Mouse (Mus musculus) forebrain, embryonic 12.5 days (tissue): Measurements from ENCODE around the gene Cd68. TPM values are rescaled to one million over a fixed set of nuclear protein-coding genes. Genes with fewer than 3 reads are reported as not detected.
"Not testable (repeated sequence)": the region's sequence is repeated elsewhere in the genome, so short reads cannot be mapped to it uniquely, and the experiment has no call there.

ENCODE experiments used
- ATAC-seq: fragments of 200-750 bp; cut with Nextera tagmentation; 2 replicates; pipeline ENCODE4 v1.8.0; 2017; ENCODE audit warnings: moderate TSS enrichment; ENCODE audit not compliant: low FRiP score
- H3K27ac ChIP-seq: fragments of 300-500 bp; sonication (generic); 2 replicates; pipeline ENCODE4 v1.5.1; 2016; ENCODE audit warnings: mild to moderate bottlenecking
- H3K27me3 ChIP-seq: fragments of 300-500 bp; sonication (generic); 2 replicates; pipeline ENCODE4 v1.6.1; 2016; ENCODE audit warnings: mild to moderate bottlenecking
- H3K36me3 ChIP-seq: fragments of 300-500 bp; sonication (generic); replicated peaks from 2 replicates; pipeline ENCODE4 v1.6.1; 2016; ENCODE audit warnings: mild to moderate bottlenecking
- H3K4me1 ChIP-seq: fragments of 300-500 bp; sonication (generic); 2 replicates; pipeline ENCODE4 v1.6.1; 2016
- H3K4me2 ChIP-seq: fragments of 300-500 bp; sonication (generic); 2 replicates; pipeline ENCODE4 v1.6.1; 2016; ENCODE audit warnings: mild to moderate bottlenecking, moderate library complexity
- H3K4me3 ChIP-seq: fragments of 300-500 bp; sonication (generic); replicated peaks from 2 replicates; pipeline ENCODE4 v1.5.1; 2016; ENCODE audit warnings: mild to moderate bottlenecking
- H3K9ac ChIP-seq: fragments of 300-500 bp; sonication (generic); 2 replicates; pipeline ENCODE4 v1.6.1; 2016; ENCODE audit warnings: mild to moderate bottlenecking
- H3K9me3 ChIP-seq: fragments of 300-500 bp; sonication (generic); 2 replicates; pipeline ENCODE4 v1.6.1; 2016
- WGBS: fragments of 180-500 bp; shearing (Covaris S2); methylation state at CpG from one replicate; pipeline ENCODE4 v1.1.7; 2016; 5-methylcytosine and 5-hydroxymethylcytosine counted together
- polyA plus RNA-seq: library from polyadenylated mRNA; unstranded; fragments of >200 nt; fragmentation: Nextera tagmentation; extraction: Ambion mirVana; gene quantifications from 2 replicates; pipeline ENCODE4 v1.2.1, GENCODE M21; 2016

Gene Cd68
- polyA plus RNA-seq, 1 experiment from 2014 or later, result 5.5 TPM

DNA sequence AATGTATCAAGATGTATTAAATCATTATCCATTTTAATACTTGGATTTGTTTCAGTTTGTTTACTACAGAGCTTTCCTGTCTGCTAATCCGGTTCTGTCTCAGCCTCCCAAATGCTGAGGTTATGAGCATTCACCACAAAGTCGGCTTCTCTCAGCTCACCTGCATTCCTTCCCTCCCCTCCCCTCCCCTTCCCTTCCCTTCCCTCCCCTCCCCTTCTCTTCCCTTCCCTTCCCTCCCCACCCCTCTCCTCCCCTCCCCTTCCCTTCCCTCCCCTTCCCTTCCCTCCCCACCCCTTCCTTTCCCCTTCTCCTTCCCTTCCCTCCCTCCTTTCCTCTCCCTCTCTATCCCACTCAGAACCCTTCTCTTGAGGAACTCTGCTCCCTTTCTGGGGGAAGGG is 38.7 kb upstream of the Cd68 start:
- Histone ChIP-seq H3K4me2 (no peak overlapping the region), H3K9me3 (no peaks in the 10 kb centered on the region), H3K9ac (no peak overlapping the region), H3K27ac (no peak overlapping the region; the same call in 1 of the 2 replicates), H3K4me3 (no peak overlapping the region), H3K4me1 (no peaks in the 10 kb centered on the region), H3K36me3 (no peaks in the 10 kb centered on the region), H3K27me3 (no peaks in the 10 kb centered on the region)
- WGBS, result 58% methylated on average over 2 of the region's 2 CpGs
- no peak for ATAC-seq

DNA sequence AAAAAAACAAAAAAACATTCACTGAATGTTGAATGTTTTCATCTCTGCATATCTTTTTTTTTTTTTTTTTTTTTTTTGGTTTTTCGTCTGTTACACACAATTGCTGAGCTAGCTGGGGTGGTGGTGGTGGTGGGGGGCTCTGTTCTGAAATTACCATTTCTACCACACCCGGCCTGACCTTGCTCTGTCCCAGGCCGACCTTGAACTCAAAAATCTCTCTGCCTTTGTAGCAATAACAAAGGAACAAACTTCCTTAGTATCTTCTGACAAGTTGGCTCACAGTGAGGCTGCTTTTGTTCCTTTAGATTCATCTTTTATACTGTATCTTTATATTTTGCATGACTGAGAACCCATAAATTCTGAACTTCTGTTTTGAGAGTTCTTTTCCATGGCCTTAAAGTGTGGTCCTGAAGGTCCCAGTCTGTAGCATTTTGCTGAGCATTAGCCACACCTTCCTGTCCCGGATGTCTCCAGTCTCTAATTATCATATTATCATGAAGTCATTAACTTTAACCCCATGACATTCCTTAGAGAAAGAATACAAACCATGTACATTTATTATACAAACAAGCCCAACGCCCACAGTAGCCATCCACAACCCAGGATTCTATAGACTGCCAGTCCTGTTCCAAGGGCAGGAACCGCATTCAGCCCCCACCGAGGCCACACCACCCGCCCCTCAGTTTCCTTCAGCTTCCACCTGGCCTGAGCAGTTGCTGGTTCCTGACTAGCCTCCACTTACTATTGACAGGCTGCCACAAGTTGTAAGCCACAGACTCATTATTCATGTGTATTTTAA is 38.1 kb upstream of the Cd68 start:
- H3K4me3 ChIP-seq, result no peak overlapping the region
- no peak for ATAC-seq

DNA sequence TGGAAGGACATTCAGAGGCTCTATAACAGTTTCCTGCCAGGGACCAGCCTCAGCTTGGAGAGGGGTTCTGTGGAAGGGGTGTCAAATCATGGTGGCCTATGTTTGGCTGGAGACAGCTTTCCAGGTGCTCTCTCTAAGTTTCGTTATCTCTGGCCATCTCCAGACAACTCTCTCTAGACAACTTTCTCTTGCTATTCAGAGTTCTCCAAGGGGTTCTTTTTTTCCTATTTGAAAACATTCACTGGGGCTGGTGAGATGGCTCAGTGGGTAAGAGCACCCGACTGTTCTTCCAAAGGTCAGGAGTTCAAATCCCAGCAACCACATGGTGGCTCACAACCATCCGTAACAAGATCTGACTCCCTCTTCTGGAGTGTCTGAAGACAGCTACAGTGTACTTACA is 37.4 kb upstream of the Cd68 start:
- H3K9ac ChIP-seq, H3K9me3 ChIP-seq: not testable (repeated sequence)
- WGBS, result 75% methylated on average over 3 of the region's 3 CpGs

More for the DNA sequence above, 38.1 kb upstream of the Cd68 start:
- H3K4me1 ChIP-seq, result no peaks in the 10 kb centered on the region
- H3K9me3 ChIP-seq, result no peaks in the 10 kb centered on the region
- no peaks in the 10 kb centered on the region for H3K27me3 ChIP-seq
- no peak overlapping the region for H3K27ac ChIP-seq
- 69% methylated on average over 8 of the region's 8 CpGs for WGBS
- H3K9ac ChIP-seq, result no peak overlapping the region
- H3K36me3 ChIP-seq, result no peaks in the 10 kb centered on the region
- no peak overlapping the region for H3K4me2 ChIP-seq

DNA sequence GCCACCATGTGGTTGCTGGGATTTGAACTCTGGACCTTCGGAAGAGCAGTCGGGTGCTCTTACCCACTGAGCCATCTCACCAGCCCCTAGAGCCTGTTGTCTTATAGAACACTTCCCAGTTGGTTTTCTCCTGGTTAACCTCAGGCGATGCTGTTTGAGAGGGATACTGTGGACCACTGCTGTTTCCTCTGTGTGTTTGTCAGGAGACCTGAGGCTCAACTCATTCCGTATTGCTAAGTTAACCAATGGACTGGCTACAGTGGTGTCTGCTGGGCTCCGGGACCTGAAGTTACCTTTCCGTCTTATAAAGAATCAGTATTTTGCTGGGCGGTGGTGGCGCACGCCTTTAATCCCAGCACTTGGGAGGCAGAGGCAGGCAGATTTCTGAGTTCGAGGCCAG is 36.9 kb upstream of the Cd68 start:
- not testable (repeated sequence) for H3K9ac ChIP-seq, H3K4me2 ChIP-seq, H3K36me3 ChIP-seq, H3K27ac ChIP-seq, ATAC-seq, H3K4me1 ChIP-seq, H3K4me3 ChIP-seq, H3K9me3 ChIP-seq, H3K27me3 ChIP-seq
- 94% methylated on average over 10 of the region's 10 CpGs for WGBS

More for the DNA sequence above, 37.4 kb upstream of the Cd68 start:
- not testable (repeated sequence) for H3K27me3 ChIP-seq, H3K4me1 ChIP-seq, H3K27ac ChIP-seq, H3K4me2 ChIP-seq, ATAC-seq, H3K4me3 ChIP-seq, H3K36me3 ChIP-seq

DNA sequence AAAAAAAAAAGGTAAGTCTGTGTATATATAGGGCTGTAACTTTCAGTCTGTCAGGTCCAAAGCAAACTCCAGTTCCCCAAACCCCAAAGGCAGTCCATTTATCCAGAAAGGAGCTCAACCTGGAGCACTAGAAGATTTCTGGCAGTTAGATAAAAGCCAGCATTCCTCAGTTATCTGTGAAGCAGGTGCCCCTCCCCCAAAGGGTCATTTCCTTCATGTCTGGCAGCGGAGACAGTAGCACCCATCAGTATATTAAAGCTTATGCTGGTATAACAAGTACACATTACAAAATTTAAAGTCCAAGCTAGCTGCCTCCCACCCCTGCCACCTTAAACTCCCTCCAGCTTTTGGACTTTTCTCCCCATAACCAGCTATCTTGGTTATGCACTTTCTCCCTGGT is 33.6 kb upstream of the Cd68 start:
- Histone ChIP-seq H3K27me3 (0 out of 2 replicates have a peak, but pooled peaks cover 2% of the 10 kb centered on the region), H3K9me3 (no peaks in the 10 kb centered on the region), H3K4me3 (no peak overlapping the region), H3K27ac (no peak overlapping the region), H3K4me2 (no peak overlapping the region), H3K4me1 (peaks cover 12% of the 10 kb centered on the region), H3K9ac (no peak overlapping the region), H3K36me3 (no peaks in the 10 kb centered on the region)
- WGBS, result 74% methylated on average over 1 of the region's 1 CpGs
- no peak for ATAC-seq

DNA sequence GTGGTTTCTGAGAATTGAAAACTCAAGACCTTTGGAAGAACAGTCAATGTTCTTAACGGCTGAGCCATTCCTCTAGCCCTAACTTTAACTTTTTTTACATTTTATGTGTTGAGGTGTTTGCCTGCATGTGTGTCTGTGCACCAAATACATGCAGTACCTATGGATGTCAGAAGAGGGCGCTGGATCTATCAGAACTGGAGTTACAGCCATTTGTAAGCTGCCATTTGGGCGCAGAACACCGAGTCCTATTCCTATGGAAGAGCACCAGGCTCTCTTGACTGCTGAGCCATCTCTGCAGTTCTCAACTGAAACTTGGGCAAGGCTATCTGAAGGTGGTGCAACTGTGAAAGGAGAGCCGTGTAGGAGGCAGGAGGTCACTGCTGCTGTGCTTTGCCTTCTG is 32.6 kb upstream of the Cd68 start:
- Histone ChIP-seq H3K27me3 (0 out of 2 replicates have a peak, but pooled peaks cover 2% of the 10 kb centered on the region), H3K4me1 (peaks cover 12% of the 10 kb centered on the region), H3K4me2 (no peak overlapping the region), H3K36me3 (no peaks in the 10 kb centered on the region), H3K9me3 (no peaks in the 10 kb centered on the region), H3K9ac (no peak overlapping the region), H3K27ac (no peak overlapping the region), H3K4me3 (no peak overlapping the region)
- no peak for ATAC-seq
- 72% methylated on average over 5 of the region's 5 CpGs for WGBS

DNA sequence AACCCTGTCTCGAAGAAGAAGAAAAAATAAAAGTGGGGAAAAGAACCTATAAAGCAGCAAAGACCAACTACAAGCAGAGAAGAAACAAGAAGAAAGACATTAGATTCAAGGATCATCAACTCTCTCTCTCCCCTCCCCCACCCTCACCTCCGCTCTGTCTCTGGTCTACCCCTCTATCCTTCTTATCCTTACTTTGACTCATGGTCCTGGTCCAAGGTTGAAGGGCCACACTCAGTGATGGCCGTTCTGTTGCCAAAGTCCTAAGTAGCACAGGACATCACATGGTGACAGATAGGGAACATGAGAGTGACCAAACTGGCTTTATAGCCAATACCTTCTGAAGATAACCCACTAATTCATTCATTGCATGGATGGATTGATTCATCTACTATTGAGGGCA is 31.4 kb upstream of the Cd68 start:
- Histone ChIP-seq H3K27ac (no peak overlapping the region), H3K27me3 (0 out of 2 replicates have a peak, but pooled peaks cover 7% of the 10 kb centered on the region)
- ATAC-seq, result no peak

DNA sequence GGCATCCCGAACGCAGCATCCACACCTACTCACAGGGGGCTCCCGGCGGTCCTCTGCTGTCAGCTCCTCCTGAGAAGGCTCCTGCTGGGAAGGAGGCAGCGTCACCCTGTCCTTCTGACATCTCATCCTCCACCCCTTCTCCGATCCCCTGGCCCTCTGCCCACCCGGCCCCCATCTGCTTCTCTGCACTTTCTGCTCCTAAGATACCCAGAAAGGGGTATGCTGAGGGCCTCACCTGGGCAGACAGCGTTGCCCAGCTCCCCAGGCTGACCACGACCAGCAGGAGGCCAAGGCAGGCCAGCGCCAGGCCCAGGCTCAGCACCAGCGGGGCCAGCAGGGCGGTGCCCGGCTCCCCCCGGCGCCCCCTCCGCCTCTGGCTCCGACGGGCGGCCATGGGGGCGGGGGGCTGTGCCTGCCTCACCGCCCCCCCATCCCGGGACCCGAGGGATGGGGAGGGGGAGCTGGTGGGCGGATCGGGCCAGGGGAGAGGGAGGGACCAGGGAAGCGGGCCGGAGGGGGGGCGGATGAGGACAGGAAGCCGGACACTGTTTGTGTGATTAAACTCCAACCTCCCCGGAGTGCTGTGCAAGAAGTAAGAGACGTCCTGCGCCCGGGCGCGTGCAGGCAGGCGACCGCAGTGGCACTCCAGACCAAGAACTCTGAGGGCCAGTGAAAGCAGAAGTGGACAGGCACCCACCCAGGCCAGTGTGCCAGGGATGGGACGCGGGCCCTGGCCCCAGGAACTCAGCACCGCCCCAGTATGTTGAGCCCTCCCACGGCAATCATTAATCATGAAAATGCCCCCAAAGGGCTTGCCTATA is 29.6 kb upstream of the Cd68 start, which contains the start of the genes Tnfsf12 and Tnfsfm13:
TSS of gene Tnfsf12 (minus strand) at position 489 of the 821 bp plus-strand sequence.
TSS of gene Tnfsfm13 (minus strand) at position 738 of the 821 bp plus-strand sequence.
- Histone ChIP-seq H3K27ac (no peak within 1 kb of the TSS), H3K4me3 (peak within 1 kb of the TSS; percentile 44), H3K36me3 (no peaks in the 10 kb centered on the region), H3K9me3 (no peaks in the 10 kb centered on the region), H3K27me3 (0 out of 2 replicates have a peak, but pooled peaks cover 7% of the 10 kb centered on the region), H3K4me2 (peak within 1 kb of the TSS; percentile 79), H3K4me1 (peaks cover 12% of the 10 kb centered on the region), H3K9ac (peak within 1 kb of the TSS; percentile 74)
- 2% methylated on average over 39 of the region's 41 CpGs for WGBS
- peak; percentile 33; the same call in 1 of the 2 replicates for ATAC-seq

More for the DNA sequence above, 31.4 kb upstream of the Cd68 start:
- Histone ChIP-seq H3K9ac (no peak overlapping the region), H3K4me2 (no peak overlapping the region), H3K36me3 (no peaks in the 10 kb centered on the region), H3K4me3 (no peak overlapping the region), H3K9me3 (no peaks in the 10 kb centered on the region), H3K4me1 (peaks cover 12% of the 10 kb centered on the region)
- 85% methylated on average over 3 of the region's 3 CpGs for WGBS

DNA sequence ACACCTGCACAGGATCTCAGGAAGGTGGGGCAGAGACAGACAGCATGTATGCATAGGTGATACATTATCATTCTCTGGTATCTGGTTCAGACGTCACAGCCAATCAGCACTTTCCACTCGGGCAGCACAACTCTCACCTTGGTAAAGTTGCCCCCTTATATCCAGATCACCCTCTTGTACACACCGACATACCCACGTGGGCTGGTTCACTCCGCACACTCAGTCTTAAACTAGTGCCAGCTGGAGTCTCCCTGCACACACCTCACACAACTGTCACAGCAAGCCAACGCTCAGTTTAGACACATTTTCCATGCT is 29.1 kb upstream of the Cd68 start:
- 31% methylated on average over 6 of the region's 6 CpGs for WGBS
- Histone ChIP-seq H3K27ac (no peak overlapping the region), H3K9me3 (no peaks in the 10 kb centered on the region), H3K27me3 (0 out of 2 replicates have a peak, but pooled peaks cover 7% of the 10 kb centered on the region), H3K9ac (no peak overlapping the region), H3K4me3 (peak overlapping the region; percentile 44; the same call in 1 of the 2 replicates), H3K4me1 (peaks cover 12% of the 10 kb centered on the region), H3K4me2 (peak overlapping the region; percentile 79), H3K36me3 (no peaks in the 10 kb centered on the region)
- ATAC-seq, result no peak

DNA sequence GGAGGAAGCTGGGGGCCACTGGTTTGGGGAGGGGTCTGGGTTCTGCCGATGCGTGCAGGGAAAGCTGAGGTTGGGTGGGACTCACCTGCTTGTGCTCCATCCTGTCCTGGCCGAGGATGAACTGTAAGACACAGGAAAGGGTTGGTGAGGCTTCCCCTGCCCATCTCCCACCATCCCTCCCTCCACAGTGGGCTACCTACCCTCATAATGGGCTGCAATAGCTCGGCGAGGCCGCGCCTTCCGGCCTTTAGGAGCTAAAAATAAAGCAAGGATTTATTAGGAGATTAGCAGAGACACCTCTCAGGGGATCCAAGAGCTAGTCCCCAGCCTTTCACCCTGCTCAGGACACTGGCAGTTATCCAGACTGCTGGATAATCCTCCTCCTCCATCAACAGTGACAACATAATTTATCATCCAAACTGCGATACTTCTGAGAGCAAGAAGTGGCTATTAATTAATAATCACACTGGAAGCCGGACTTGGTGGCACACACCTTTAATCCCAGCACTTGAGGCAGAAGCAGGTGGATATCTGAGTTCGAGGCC is 27.5 kb upstream of the Cd68 start:
- no peak for ATAC-seq
- Histone ChIP-seq H3K4me2 (no peak overlapping the region), H3K27me3 (0 out of 2 replicates have a peak, but pooled peaks cover 7% of the 10 kb centered on the region), H3K36me3 (no peaks in the 10 kb centered on the region), H3K9ac (no peak overlapping the region), H3K4me1 (peaks cover 12% of the 10 kb centered on the region), H3K4me3 (no peak overlapping the region), H3K27ac (no peak overlapping the region), H3K9me3 (no peaks in the 10 kb centered on the region)
- 62% methylated on average over 11 of the region's 11 CpGs for WGBS

DNA sequence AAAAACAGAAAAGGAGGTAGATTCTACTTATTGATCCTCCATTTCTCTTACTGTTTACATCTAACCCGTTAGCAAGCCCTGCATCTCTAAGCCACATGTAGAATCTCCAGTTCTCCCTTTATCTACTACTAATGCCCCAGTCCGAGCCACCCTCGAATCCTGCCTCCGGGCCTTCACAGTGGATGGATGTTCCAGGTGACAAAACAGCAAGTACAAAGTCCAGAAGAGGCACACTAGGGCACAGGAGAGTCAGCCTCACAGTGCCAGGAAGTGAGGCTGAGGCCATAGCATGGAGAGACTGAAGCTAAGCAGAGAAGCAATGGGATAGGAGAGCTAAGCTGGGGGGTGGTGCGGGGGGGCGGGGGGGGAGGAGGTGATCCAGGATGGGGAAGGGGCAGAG is 26.9 kb upstream of the Cd68 start:
- Histone ChIP-seq H3K4me1 (peaks cover 12% of the 10 kb centered on the region), H3K36me3 (no peaks in the 10 kb centered on the region), H3K27ac (no peak overlapping the region), H3K9me3 (no peaks in the 10 kb centered on the region), H3K9ac (0 out of 2 replicates have a peak overlapping the region, but pooled peaks have one; percentile 7), H3K4me2 (no peak overlapping the region), H3K27me3 (0 out of 2 replicates have a peak, but pooled peaks cover 7% of the 10 kb centered on the region), H3K4me3 (no peak overlapping the region)
- ATAC-seq, result no peak
- WGBS, result 87% methylated on average over 6 of the region's 6 CpGs

DNA sequence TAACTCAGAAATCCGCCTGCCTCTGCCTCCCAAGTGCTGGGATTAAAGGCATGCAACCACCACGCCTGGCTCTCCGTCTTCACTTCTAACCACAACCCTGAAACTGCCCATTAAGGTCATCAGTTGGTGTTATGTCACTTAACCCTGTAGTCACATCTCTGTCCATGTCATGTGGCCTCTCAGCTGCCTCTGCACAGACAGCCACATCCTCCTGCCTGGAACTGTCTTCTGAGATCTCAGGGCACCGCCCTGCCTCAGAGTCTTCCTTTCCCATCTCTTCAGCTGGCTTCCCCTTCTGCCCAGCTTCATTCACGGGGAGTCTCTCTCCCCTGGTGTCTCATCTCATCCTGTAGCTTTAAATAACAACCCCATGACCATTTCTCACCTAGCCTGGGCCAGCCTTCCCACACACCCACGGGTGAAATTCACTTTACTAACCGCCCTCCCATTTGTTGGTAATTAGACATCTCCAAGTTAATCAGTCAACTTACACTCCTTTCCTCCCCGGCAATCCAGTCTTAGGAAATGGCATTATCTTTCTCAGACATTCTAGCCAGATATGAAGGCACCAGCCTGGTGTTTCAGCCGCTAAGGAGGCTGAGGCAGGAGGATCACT is 26.4 kb upstream of the Cd68 start:
- 83% methylated on average over 9 of the region's 9 CpGs for WGBS
- Histone ChIP-seq H3K4me3 (no peak overlapping the region), H3K9me3 (no peaks in the 10 kb centered on the region), H3K4me1 (peaks cover 12% of the 10 kb centered on the region), H3K36me3 (no peaks in the 10 kb centered on the region), H3K4me2 (no peak overlapping the region), H3K27me3 (0 out of 2 replicates have a peak, but pooled peaks cover 7% of the 10 kb centered on the region), H3K9ac (no peak overlapping the region), H3K27ac (no peak overlapping the region)
- ATAC-seq, result no peak
